Mouse (Mus musculus): Measurements from ENCODE around the gene Olfr1024. TPM values are rescaled to one million over a fixed set of nuclear protein-coding genes. Genes with fewer than 3 reads are reported as not detected.

Olfr1024 gene
- polyA plus RNA-seq, 1 experiment, result not detected

DNA sequence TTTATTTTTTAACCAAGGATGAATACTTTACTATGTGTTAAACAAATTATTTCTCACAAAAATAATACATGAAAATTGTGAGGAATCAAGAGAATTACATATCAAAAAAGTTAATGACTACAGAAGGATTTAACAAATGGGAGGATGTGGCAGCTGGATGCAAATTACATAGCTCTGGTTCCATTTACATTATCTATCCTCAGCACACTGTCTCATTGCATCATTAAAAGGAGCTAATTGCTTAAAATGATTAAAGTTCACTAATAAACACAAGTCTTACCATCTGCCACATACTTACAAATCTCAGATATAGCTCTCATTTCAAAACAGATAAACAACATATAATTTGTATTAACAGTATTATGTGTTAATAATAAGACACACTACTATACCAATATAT lies 8.3 kb upstream of the Olfr1024 start:
- Histone ChIP-seq H3K79me2 (ENCODE audit: control insufficient read depth, insufficient read depth) (no peaks in the 10 kb centered on the region), H3K27me3 (ENCODE audit: control insufficient read depth, insufficient read depth, insufficient read length) (no peaks in the 10 kb centered on the region), H3K4me3 (no peak overlapping the region), H3K36me3 (ENCODE audit: control insufficient read depth, insufficient read depth) (no peaks in the 10 kb centered on the region), H3ac (ENCODE audit: control insufficient read depth, insufficient read length) (no peak overlapping the region), H3K4me2 (ENCODE audit: low read depth) (no peak overlapping the region)
- TF ChIP-seq TCF3 (IDR thresholded peaks at IDR 0.05; ENCODE audit: insufficient read length, low read depth), result no peak
- TF ChIP-seq POLR2AphosphoS2 (IDR thresholded peaks at IDR 0.05; ENCODE audit: insufficient read length, low read depth), result no peak
- no peak for TF ChIP-seq MYOG (IDR thresholded peaks at IDR 0.05; ENCODE audit: control insufficient read depth in 1 of 3, insufficient read depth in 1 of 3, insufficient read length in 2 of 3, low read depth in 2 of 3)
- TF ChIP-seq MYOD1 (IDR thresholded peaks at IDR 0.05; ENCODE audit: control insufficient read depth in 1 of 3, insufficient read length in 2 of 3, low read depth in 2 of 3), result no peak
- TF ChIP-seq SRF (IDR thresholded peaks at IDR 0.05; ENCODE audit: control insufficient read depth, insufficient read length, low read depth), result no peak
- TF ChIP-seq USF1 (IDR thresholded peaks at IDR 0.05; ENCODE audit: low read depth), result no peak
- TF ChIP-seq REST (IDR thresholded peaks at IDR 0.05; ENCODE audit: insufficient read depth, insufficient read length), result no peak
- no peak for TF ChIP-seq E2F4 (IDR thresholded peaks at IDR 0.05; ENCODE audit: insufficient read depth)
- no peak for TF ChIP-seq CEBPB (IDR thresholded peaks at IDR 0.05; ENCODE audit: insufficient read depth, poor library complexity, severe bottlenecking)
- TF ChIP-seq POLR2A (IDR thresholded peaks at IDR 0.05; ENCODE audit: insufficient read length, low read depth), result no peak
- no peak for TF ChIP-seq TCF12 (IDR thresholded peaks at IDR 0.05; ENCODE audit: insufficient read depth, poor library complexity, severe bottlenecking)

DNA sequence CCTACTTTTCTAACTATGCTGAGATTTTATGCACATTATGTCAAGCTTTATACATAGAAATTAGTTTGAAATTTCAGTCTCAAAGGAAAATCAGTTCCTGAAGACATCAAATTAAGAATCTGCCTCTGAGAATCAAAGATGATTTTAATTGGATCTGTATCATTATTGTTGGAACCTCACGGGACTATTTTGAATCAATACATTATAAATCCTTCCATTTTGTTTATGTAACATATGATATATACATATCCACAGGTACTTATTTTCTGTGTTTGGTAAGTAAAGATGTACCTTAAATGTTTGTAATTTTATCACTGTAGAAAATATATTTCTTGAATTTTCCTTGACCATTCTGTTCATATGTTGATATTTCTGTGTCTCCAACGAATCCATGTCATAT lies 19.5 kb downstream of the Olfr1024 start, which contains the start of gene Olfr1023:
Gene Olfr1023, plus strand, starts transcription at position 301 of the 400 bp plus-strand sequence.
- no peaks in the 10 kb centered on the region for H3K27me3 ChIP-seq (ENCODE audit: control insufficient read depth, insufficient read depth, insufficient read length)
- no peak for TF ChIP-seq MYOG (IDR thresholded peaks at IDR 0.05; ENCODE audit: control insufficient read depth in 1 of 3, insufficient read depth in 1 of 3, insufficient read length in 2 of 3, low read depth in 2 of 3)
- no peak for TF ChIP-seq MAX (IDR thresholded peaks at IDR 0.05; ENCODE audit: low read depth)
- TF ChIP-seq POLR2A (IDR thresholded peaks at IDR 0.05; ENCODE audit: insufficient read length, low read depth), result no peak
- TF ChIP-seq SRF (IDR thresholded peaks at IDR 0.05; ENCODE audit: control insufficient read depth, insufficient read length, low read depth), result no peak
- no peak for TF ChIP-seq POLR2AphosphoS2 (IDR thresholded peaks at IDR 0.05; ENCODE audit: insufficient read length, low read depth)
- no peak for TF ChIP-seq USF1 (IDR thresholded peaks at IDR 0.05; ENCODE audit: low read depth)
- no peak for TF ChIP-seq REST (IDR thresholded peaks at IDR 0.05; ENCODE audit: insufficient read depth, insufficient read length)
- no peak within 1 kb of the TSS for H3K4me3 ChIP-seq
- no peak within 1 kb of the TSS for H3ac ChIP-seq (ENCODE audit: control insufficient read depth, insufficient read length)
- H3K36me3 ChIP-seq (ENCODE audit: control insufficient read depth, insufficient read depth), result no peaks in the 10 kb centered on the region
- H3K79me2 ChIP-seq (ENCODE audit: control insufficient read depth, insufficient read depth), result no peaks in the 10 kb centered on the region
- no peak within 1 kb of the TSS for H3K4me2 ChIP-seq (ENCODE audit: low read depth)

GRCm38 (mm10) chr2:85868294-85868693 lies 36.6 kb downstream of the Olfr1024 start, which contains the start of gene Olfr1022:
Gene Olfr1022, plus strand, starts transcription at chr2:85868594.
- Histone ChIP-seq H3K4me3 (no peak within 1 kb of the TSS), H3K27me3 (ENCODE audit: control insufficient read depth, insufficient read depth, insufficient read length) (no peaks in the 10 kb centered on the region), H3K4me2 (ENCODE audit: low read depth) (no peak within 1 kb of the TSS), H3ac (ENCODE audit: control insufficient read depth, insufficient read length) (no peak within 1 kb of the TSS), H3K36me3 (ENCODE audit: control insufficient read depth, insufficient read depth) (no peaks in the 10 kb centered on the region), H3K79me2 (ENCODE audit: control insufficient read depth, insufficient read depth) (no peaks in the 10 kb centered on the region)
- no peak for TF ChIP-seq E2F4 (IDR thresholded peaks at IDR 0.05; ENCODE audit: insufficient read depth)
- TF ChIP-seq SRF (IDR thresholded peaks at IDR 0.05; ENCODE audit: control insufficient read depth, insufficient read length, low read depth), result no peak
- no peak for TF ChIP-seq REST (IDR thresholded peaks at IDR 0.05; ENCODE audit: insufficient read depth, insufficient read length)
- TF ChIP-seq TCF12 (IDR thresholded peaks at IDR 0.05; ENCODE audit: insufficient read depth, poor library complexity, severe bottlenecking), result no peak
- no peak for TF ChIP-seq MAX (IDR thresholded peaks at IDR 0.05; ENCODE audit: low read depth)
- no peak for TF ChIP-seq CEBPB (IDR thresholded peaks at IDR 0.05; ENCODE audit: insufficient read depth, poor library complexity, severe bottlenecking)
- TF ChIP-seq USF1 (IDR thresholded peaks at IDR 0.05; ENCODE audit: low read depth), result no peak

Other genes starting within 250 kb of the Olfr1024 start
- gene Olfr154, start 240.6 kb downstream of the Olfr1024 start, polyA plus RNA-seq (2012; fragmentation: generic; extraction: Trizol), result not detected
- not detected for gene Olfr1006, start 226.3 kb downstream of the Olfr1024 start, polyA plus RNA-seq (2012; fragmentation: generic; extraction: Trizol)
- not detected for gene Olfr1008, start 215.6 kb downstream of the Olfr1024 start, polyA plus RNA-seq (2012; fragmentation: generic; extraction: Trizol)
- not detected for gene Olfr1009, start 189.6 kb downstream of the Olfr1024 start, polyA plus RNA-seq (2012; fragmentation: generic; extraction: Trizol)
- not detected for gene Olfr1012, start 142.3 kb downstream of the Olfr1024 start, polyA plus RNA-seq (2012; fragmentation: generic; extraction: Trizol)
- gene Olfr1013, start 138.0 kb downstream of the Olfr1024 start, polyA plus RNA-seq (2012; fragmentation: generic; extraction: Trizol), result not detected
- gene Olfr1014, start 132.3 kb downstream of the Olfr1024 start, polyA plus RNA-seq (2012; fragmentation: generic; extraction: Trizol), result not detected
- not detected for gene Olfr1015, start 123.0 kb downstream of the Olfr1024 start, polyA plus RNA-seq (2012; fragmentation: generic; extraction: Trizol)
- gene Olfr1016, start 102.5 kb downstream of the Olfr1024 start, polyA plus RNA-seq (2012; fragmentation: generic; extraction: Trizol), result not detected
- gene Olfr1018, start 86.6 kb downstream of the Olfr1024 start, polyA plus RNA-seq (2012; fragmentation: generic; extraction: Trizol), result not detected
- not detected for gene Olfr1019, start 59.6 kb downstream of the Olfr1024 start, polyA plus RNA-seq (2012; fragmentation: generic; extraction: Trizol)
- not detected for gene Olfr1020, start 58.0 kb downstream of the Olfr1024 start, polyA plus RNA-seq (2012; fragmentation: generic; extraction: Trizol)
- not detected for gene Olfr1022, start 36.5 kb downstream of the Olfr1024 start, polyA plus RNA-seq (2012; fragmentation: generic; extraction: Trizol)
- gene Olfr1023, start 19.4 kb downstream of the Olfr1024 start, polyA plus RNA-seq (2012; fragmentation: generic; extraction: Trizol), result not detected
- gene Olfr1025-ps1, start 10.1 kb upstream of the Olfr1024 start, polyA plus RNA-seq (2012; fragmentation: generic; extraction: Trizol), result not detected
- not detected for gene Olfr1026, start 16.5 kb upstream of the Olfr1024 start, polyA plus RNA-seq (2012; fragmentation: generic; extraction: Trizol)
- gene Olfr1028, start 45.4 kb upstream of the Olfr1024 start, polyA plus RNA-seq (2012; fragmentation: generic; extraction: Trizol), result not detected
- not detected for gene Olfr1029, start 68.8 kb upstream of the Olfr1024 start, polyA plus RNA-seq (2012; fragmentation: generic; extraction: Trizol)
- not detected for gene Olfr1030, start 74.2 kb upstream of the Olfr1024 start, polyA plus RNA-seq (2012; fragmentation: generic; extraction: Trizol)
- not detected for gene Olfr1031, start 85.3 kb upstream of the Olfr1024 start, polyA plus RNA-seq (2012; fragmentation: generic; extraction: Trizol)
- gene Olfr1032, start 100.5 kb upstream of the Olfr1024 start, polyA plus RNA-seq (2012; fragmentation: generic; extraction: Trizol), result not detected
- not detected for gene Olfr1033, start 115.6 kb upstream of the Olfr1024 start, polyA plus RNA-seq (2012; fragmentation: generic; extraction: Trizol)
- gene Olfr1034, start 140.8 kb upstream of the Olfr1024 start, polyA plus RNA-seq (2012; fragmentation: generic; extraction: Trizol), result not detected
- gene Olfr1036, start 168.9 kb upstream of the Olfr1024 start, polyA plus RNA-seq (2012; fragmentation: generic; extraction: Trizol), result not detected
- not detected for gene Olfr1037, start 182.3 kb upstream of the Olfr1024 start, polyA plus RNA-seq (2012; fragmentation: generic; extraction: Trizol)
- gene Olfr1039, start 230.9 kb upstream of the Olfr1024 start, polyA plus RNA-seq (2012; fragmentation: generic; extraction: Trizol), result not detected
- not detected for gene Olfr1040, start 241.7 kb upstream of the Olfr1024 start, polyA plus RNA-seq (2012; fragmentation: generic; extraction: Trizol)

Measured in myocyte (in vitro differentiated cells).